Mouse (Mus musculus) ES-Bruce4 (cell line): ENCODE data around the gene Gpr87. TPM values are rescaled to one million over a fixed set of nuclear protein-coding genes. Genes with fewer than 3 reads are reported as not detected.

Experiments
- H3K27ac ChIP-seq: 2 replicates; pipeline ENCODE4 v1.5.1; 2012; ENCODE audit warnings: low read length, inconsistent platforms; ENCODE audit not compliant: insufficient read depth
- H3K27me3 ChIP-seq: 2 replicates; pipeline ENCODE4 v1.6.1; 2012; ENCODE audit warnings: mild to moderate bottlenecking, low read length, inconsistent platforms; ENCODE audit not compliant: control insufficient read depth, poor library complexity, insufficient read depth, severe bottlenecking
- H3K36me3 ChIP-seq: 2 replicates; pipeline ENCODE4 v1.6.1; 2012; ENCODE audit warnings: inconsistent platforms, mild to moderate bottlenecking, low read length, moderate library complexity; ENCODE audit not compliant: control insufficient read depth, poor library complexity, insufficient read depth, severe bottlenecking
- H3K4me1 ChIP-seq: one replicate; pipeline ENCODE4 v1.8.1; 2011; ENCODE audit warnings: low read length; ENCODE audit not compliant: control insufficient read depth, insufficient read depth
- H3K4me3 ChIP-seq: 2 replicates; pipeline ENCODE4 v1.5.1; 2011; ENCODE audit warnings: low read depth, mild to moderate bottlenecking, low read length
- H3K9ac ChIP-seq: 2 replicates; pipeline ENCODE4 v1.6.1; 2012; ENCODE audit warnings: low read depth, mild to moderate bottlenecking, inconsistent platforms; ENCODE audit not compliant: poor library complexity, severe bottlenecking
- H3K9me3 ChIP-seq: replicated peaks from 2 replicates; pipeline ENCODE4 v1.6.1; 2012; ENCODE audit warnings: mild to moderate bottlenecking, low read length, inconsistent platforms; ENCODE audit not compliant: control insufficient read depth, poor library complexity, insufficient read depth, severe bottlenecking
- CTCF ChIP-seq: IDR thresholded peaks from one replicate; pipeline ENCODE4 v1.8.1; 2011; ENCODE audit warnings: low read depth, low read length
- EP300 ChIP-seq: IDR thresholded peaks from 2 replicates; pipeline ENCODE4 v1.6.1; 2011; ENCODE audit warnings: low read depth, low read length; ENCODE audit not compliant: insufficient read depth
- POLR2A ChIP-seq: IDR thresholded peaks from one replicate; pipeline ENCODE4 v1.8.1; 2011; ENCODE audit warnings: low read length; ENCODE audit not compliant: insufficient read depth
- polyA plus RNA-seq: library from polyadenylated mRNA; stranded (reverse); fragments of >200 nt; gene quantifications from 2 replicates; pipeline ENCODE4 v1.2.4, GENCODE M21; 2011; ENCODE audit warnings: low read depth; ENCODE audit not compliant: missing spikeins, insufficient read depth, insufficient read length

Gpr87 gene
- polyA plus RNA-seq, 1 experiment, result not detected

- Histone ChIP-seq H3K4me3 (no peak overlapping the region), H3K9me3 (no peaks in the 10 kb centered on the region), H3K36me3 (no peaks in the 10 kb centered on the region), H3K27me3 (no peaks in the 10 kb centered on the region), H3K9ac (no peak overlapping the region), H3K4me1 (no peaks in the 10 kb centered on the region), H3K27ac (no peak overlapping the region)
- TF ChIP-seq POLR2A (no peak), CTCF (no peak), EP300 (no peak)
Observed at GRCm38 (mm10) chr3:59131081-59131480, 63.8 kb downstream of the Gpr87 start.

- Histone ChIP-seq H3K9me3 (no peaks in the 10 kb centered on the region), H3K4me1 (no peaks in the 10 kb centered on the region), H3K36me3 (no peaks in the 10 kb centered on the region), H3K4me3 (no peak overlapping the region), H3K27me3 (no peaks in the 10 kb centered on the region), H3K27ac (no peak overlapping the region), H3K9ac (no peak overlapping the region)
- no peak for TF ChIP-seq CTCF
- TF ChIP-seq EP300, result no peak
- no peak for TF ChIP-seq POLR2A
Observed at GRCm38 (mm10) chr3:59130431-59130830, 64.5 kb downstream of the Gpr87 start.

DNA sequence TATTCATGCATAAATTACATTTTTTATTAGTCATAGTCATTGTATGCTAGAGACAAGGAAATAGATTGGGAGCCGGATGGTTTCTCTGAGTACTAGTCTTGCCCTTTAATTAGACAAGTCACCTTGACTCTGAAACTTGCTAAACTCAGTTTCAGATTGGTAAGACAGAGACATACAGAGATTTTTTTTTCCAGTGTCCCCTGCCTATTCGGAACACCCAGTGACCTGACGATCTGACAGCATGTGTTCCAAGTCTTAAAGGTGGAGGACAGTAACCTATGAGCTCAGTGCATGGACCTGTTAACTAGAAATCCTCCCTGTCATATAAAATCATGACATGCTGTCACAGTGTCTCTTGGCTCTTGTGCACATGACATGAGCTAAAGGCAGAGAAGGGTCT is 65.4 kb downstream of the Gpr87 start:
- H3K9me3 ChIP-seq, result no peaks in the 10 kb centered on the region
- H3K27me3 ChIP-seq, result no peaks in the 10 kb centered on the region
- no peak overlapping the region for H3K4me3 ChIP-seq
- no peaks in the 10 kb centered on the region for H3K4me1 ChIP-seq
- H3K9ac ChIP-seq, result no peak overlapping the region
- H3K27ac ChIP-seq, result no peak overlapping the region
- H3K36me3 ChIP-seq, result no peaks in the 10 kb centered on the region
- TF ChIP-seq EP300 (no peak), CTCF (no peak), POLR2A (no peak)

Other genes starting within 250 kb of the Gpr87 start
- gene Med12l, start 189.3 kb downstream of the Gpr87 start, polyA plus RNA-seq, result 10.3 and 11.7 TPM in 2 replicates
- not detected in 2 replicates for gene Gpr171, start 93.3 kb downstream of the Gpr87 start, polyA plus RNA-seq
- gene P2ry14, start 41.5 kb downstream of the Gpr87 start, polyA plus RNA-seq, result 0.70 and 0.81 TPM in 2 replicates
- not detected in 2 replicates for gene P2ry13, start 15.8 kb upstream of the Gpr87 start, polyA plus RNA-seq
- gene P2ry12, start 67.8 kb upstream of the Gpr87 start, polyA plus RNA-seq, result not detected in 2 replicates
- 3.2 and 3.8 TPM in 2 replicates for gene Igsf10, start 149.3 kb upstream of the Gpr87 start, polyA plus RNA-seq